Mouse (Mus musculus): ENCODE measurements around the gene Twf2.
"Not testable (repeated sequence)": the region's sequence is repeated elsewhere in the genome, so short reads cannot be mapped to it uniquely, and the experiment has no call there.

Gene Twf2

GRCm38 (mm10) chr9:106202819-106203636 is at the start of gene Twf2:
Gene Twf2 (plus strand): TSS chr9:106203108.
- in situ Hi-C loops (cut with MboI, MseI) = no loop called here

- in situ Hi-C loops (cut with MboI, MseI) = no loop called here
Observed at GRCm38 (mm10) chr9:106154106-106154505, 48.8 kb upstream of the Twf2 start.

- in situ Hi-C loops (cut with MboI, MseI) = no loop called here
Observed at GRCm38 (mm10) chr9:106156419-106156818, 46.5 kb upstream of the Twf2 start.

GRCm38 (mm10) chr9:106156921-106157622 is 45.8 kb upstream of the Twf2 start:
- in situ Hi-C loops (cut with MboI, MseI) = no loop called here

GRCm38 (mm10) chr9:106157623-106157925 is 45.3 kb upstream of the Twf2 start:
- in situ Hi-C loops (cut with MboI, MseI) = no loop called here

GRCm38 (mm10) chr9:106158037-106158491 is 44.8 kb upstream of the Twf2 start, which contains the start of gene Glyctk:
Gene Glyctk (minus strand): TSS chr9:106158138.
- in situ Hi-C loops (cut with MboI, MseI) = no loop called here

- in situ Hi-C loops (cut with MboI, MseI) = no loop called here
Observed at GRCm38 (mm10) chr9:106159237-106159636, 43.7 kb upstream of the Twf2 start.

GRCm38 (mm10) chr9:106159784-106160301 is 43.1 kb upstream of the Twf2 start:
- in situ Hi-C loops (cut with MboI, MseI) = no loop called here

- in situ Hi-C loops (cut with MboI, MseI) = no loop called here
Observed at GRCm38 (mm10) chr9:106160426-106160825, 42.5 kb upstream of the Twf2 start.

GRCm38 (mm10) chr9:106166709-106167108 is 36.2 kb upstream of the Twf2 start:
- in situ Hi-C loops (cut with MboI, MseI) = no loop called here

GRCm38 (mm10) chr9:106167241-106167640 is 35.7 kb upstream of the Twf2 start:
- in situ Hi-C loops (cut with MboI, MseI) = no loop called here

GRCm38 (mm10) chr9:106167703-106168102 is 35.2 kb upstream of the Twf2 start:
- in situ Hi-C loops (cut with MboI, MseI) = no loop called here

- in situ Hi-C loops (cut with MboI, MseI) = not testable (repeated sequence)
Observed at GRCm38 (mm10) chr9:106169006-106169405, 33.9 kb upstream of the Twf2 start.

- in situ Hi-C loops (cut with MboI, MseI) = no loop called here
Observed at GRCm38 (mm10) chr9:106169917-106170316, 33.0 kb upstream of the Twf2 start.

GRCm38 (mm10) chr9:106170556-106171345 is 32.2 kb upstream of the Twf2 start, which contains the start of gene Wdr82:
Gene Wdr82 (plus strand): TSS chr9:106170928.
- in situ Hi-C loops (cut with MboI, MseI) = no loop called here

GRCm38 (mm10) chr9:106171346-106172158 is 31.4 kb upstream of the Twf2 start:
- in situ Hi-C loops (cut with MboI, MseI) = no loop called here

GRCm38 (mm10) chr9:106172527-106172926 is 30.4 kb upstream of the Twf2 start:
- in situ Hi-C loops (cut with MboI, MseI) = no loop called here

GRCm38 (mm10) chr9:106173363-106173762 is 29.5 kb upstream of the Twf2 start:
- in situ Hi-C loops (cut with MboI, MseI) = no loop called here

GRCm38 (mm10) chr9:106175552-106176200 is 27.2 kb upstream of the Twf2 start:
- in situ Hi-C loops (cut with MboI, MseI) = loop anchor here (25.0 kb wide), 1 partner anchor 1387 kb away; the partner anchor contains the start of genes Hyal2, Rassf1 and Tusc2

- in situ Hi-C loops (cut with MboI, MseI) = loop anchor here (25.0 kb wide), 1 partner anchor 1386 kb away; the partner anchor contains the start of genes Hyal2, Rassf1 and Tusc2
Observed at GRCm38 (mm10) chr9:106176769-106177168, 26.1 kb upstream of the Twf2 start.
